Mouse (Mus musculus): ENCODE results near the gene Tmem53. TPM values are rescaled to one million over a fixed set of nuclear protein-coding genes. Genes with fewer than 3 reads are reported as not detected.

Tmem53 gene
- 3.1 and 4.9 TPM in 2 replicates for polyA plus RNA-seq (2014; fragmentation: Nextera tagmentation; extraction: Ambion mirVana)

DNA sequence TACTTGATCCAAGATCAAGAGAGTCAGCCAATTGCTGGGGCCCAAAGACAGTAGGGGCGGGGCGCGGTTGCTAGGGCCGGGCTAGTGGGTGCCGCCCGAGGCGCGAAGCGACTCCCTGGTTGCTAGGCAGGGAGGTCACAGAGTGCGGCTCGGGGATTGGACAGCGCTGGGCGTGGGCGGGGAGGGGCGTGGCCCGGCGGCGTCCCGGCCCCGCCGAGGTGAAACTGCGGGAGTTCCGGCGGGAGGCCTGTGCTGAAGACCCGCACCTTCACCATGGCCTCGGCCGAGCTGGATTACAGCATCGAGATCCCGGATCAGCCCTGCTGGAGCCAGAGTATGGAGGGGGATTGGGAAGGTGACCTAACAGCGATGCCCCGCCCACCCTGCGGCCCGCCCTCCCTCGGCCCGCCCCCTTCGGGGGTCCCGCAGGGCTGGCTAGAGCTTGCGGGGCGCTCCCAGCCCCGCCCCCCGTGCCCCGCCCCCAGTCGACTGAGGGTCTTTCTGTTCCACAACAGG, at the start of gene Tmem53, which contains the start of gene Armh1:
Gene Tmem53 (plus strand): TSS at position 151 of the 516 bp plus-strand sequence.
Gene Armh1 (minus strand): TSS at position 325 of the 516 bp plus-strand sequence.
- Histone ChIP-seq H3K4me1 (replicated peaks; ENCODE audit: control insufficient read depth, insufficient read depth, low read length) (peaks cover 7% of the 10 kb centered on the region; the same call in 1 of the 2 replicates), H3K36me3 (ENCODE audit: control insufficient read depth, insufficient read depth, low read length) (no peaks in the 10 kb centered on the region), H3K9me3 (ENCODE audit: control insufficient read depth, low read length) (no peaks in the 10 kb centered on the region), H3K4me2 (peak within 1 kb of the TSS; percentile 78), H3K27me3 (replicated peaks; ENCODE audit: control insufficient read depth, insufficient read depth, low read length) (no peaks in the 10 kb centered on the region), H3K9ac (ENCODE audit: low read depth, low read length) (peak within 1 kb of the TSS; percentile 62), H3K4me3 (ENCODE audit: low read depth, low read length) (peak within 1 kb of the TSS; percentile 67), H3K27ac (ENCODE audit: low read depth, low read length) (peak within 1 kb of the TSS; percentile 21; the same call in 1 of the 2 replicates)
- peak; percentile 100 for ATAC-seq (replicated peaks; ENCODE audit: low FRiP score)
- DNase-seq (ENCODE audit: low spot score): peak; percentile 95
- under 1% methylated on average over 40 of the region's 43 CpGs for WGBS

DNA sequence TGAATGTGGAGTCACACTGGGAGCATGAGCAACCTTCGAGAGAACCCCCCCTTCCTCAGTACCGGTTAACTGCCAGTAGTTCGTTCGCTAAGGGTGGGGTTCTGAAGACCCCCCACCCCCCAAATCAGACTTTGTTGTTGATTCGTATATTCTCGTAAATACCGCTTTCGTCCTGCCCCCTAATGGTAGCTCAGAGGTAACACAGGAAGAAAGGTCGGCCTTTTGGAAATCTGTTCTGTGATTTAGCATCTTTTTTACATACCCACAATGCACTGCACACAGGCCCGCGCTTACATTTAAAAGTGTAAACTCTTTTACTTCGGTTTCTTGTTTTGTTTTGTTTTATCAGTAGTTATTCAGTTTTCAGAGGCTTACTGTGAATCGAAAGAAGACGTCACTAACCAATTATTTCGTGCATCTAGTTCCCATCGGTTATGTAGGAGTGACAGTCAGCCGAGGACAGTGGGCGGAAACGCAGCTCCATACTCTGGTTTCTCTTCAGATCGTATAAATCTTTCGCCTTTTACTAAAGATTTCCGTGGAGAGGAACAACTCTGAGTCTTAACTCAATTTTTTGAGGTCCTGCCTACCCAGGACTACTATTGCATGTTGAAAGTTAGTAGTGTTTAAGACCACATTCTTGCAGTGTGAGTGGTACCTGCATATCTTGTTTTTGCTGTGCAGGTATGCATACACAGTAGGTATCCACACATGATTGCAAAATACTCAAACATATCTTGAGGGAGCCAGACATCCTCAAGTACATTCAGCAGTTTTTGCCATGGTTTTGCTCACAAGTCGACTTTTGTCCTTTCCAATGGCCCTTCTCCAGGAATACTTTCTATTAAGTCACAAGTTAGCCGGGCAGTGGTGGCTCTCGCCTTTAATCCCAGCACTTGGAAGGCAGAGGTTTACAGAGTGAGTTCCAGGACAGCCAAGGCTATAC, 49.4 kb upstream of the Tmem53 start:
- no peak overlapping the region for H3K9ac ChIP-seq (ENCODE audit: low read depth, low read length)
- H3K4me1 ChIP-seq (replicated peaks; ENCODE audit: control insufficient read depth, insufficient read depth, low read length): no peaks in the 10 kb centered on the region
- H3K27me3 ChIP-seq (replicated peaks; ENCODE audit: control insufficient read depth, insufficient read depth, low read length): no peaks in the 10 kb centered on the region
- H3K4me2 ChIP-seq: peak overlapping the region; percentile 60
- H3K27ac ChIP-seq (ENCODE audit: low read depth, low read length): 0 out of 2 replicates have a peak overlapping the region, but pooled peaks have one; percentile 17
- H3K36me3 ChIP-seq (ENCODE audit: control insufficient read depth, insufficient read depth, low read length): no peaks in the 10 kb centered on the region
- no peaks in the 10 kb centered on the region for H3K9me3 ChIP-seq (ENCODE audit: control insufficient read depth, low read length)
- under 1% methylated on average over 25 of the region's 25 CpGs for WGBS
- DNase-seq (ENCODE audit: low spot score) (peak; percentile 42), ATAC-seq (replicated peaks; ENCODE audit: low FRiP score) (peak; percentile 97)
- H3K4me3 ChIP-seq (ENCODE audit: low read depth, low read length): peak overlapping the region; percentile 30

- 0 out of 2 replicates have a peak overlapping the region, but pooled peaks have one; percentile 17 for H3K27ac ChIP-seq (ENCODE audit: low read depth, low read length)
- no peaks in the 10 kb centered on the region for H3K27me3 ChIP-seq (replicated peaks; ENCODE audit: control insufficient read depth, insufficient read depth, low read length)
- no peaks in the 10 kb centered on the region for H3K4me1 ChIP-seq (replicated peaks; ENCODE audit: control insufficient read depth, insufficient read depth, low read length)
- H3K4me2 ChIP-seq: no peak overlapping the region
- H3K9ac ChIP-seq (ENCODE audit: low read depth, low read length): no peak overlapping the region
- WGBS: 59% methylated on average over 4 of the region's 4 CpGs
- ATAC-seq (replicated peaks; ENCODE audit: low FRiP score) (no peak; the same call in 1 of the 2 replicates), DNase-seq (ENCODE audit: low spot score) (no peak)
- H3K9me3 ChIP-seq (ENCODE audit: control insufficient read depth, low read length): no peaks in the 10 kb centered on the region
- H3K4me3 ChIP-seq (ENCODE audit: low read depth, low read length): no peak overlapping the region
- no peaks in the 10 kb centered on the region for H3K36me3 ChIP-seq (ENCODE audit: control insufficient read depth, insufficient read depth, low read length)
These were observed 48.8 kb upstream of the Tmem53 start for GRCm38 (mm10) chr4:117202992-117203354.

- Histone ChIP-seq H3K9me3 (ENCODE audit: control insufficient read depth, low read length) (no peaks in the 10 kb centered on the region), H3K4me1 (replicated peaks; ENCODE audit: control insufficient read depth, insufficient read depth, low read length) (no peaks in the 10 kb centered on the region), H3K9ac (ENCODE audit: low read depth, low read length) (no peak overlapping the region), H3K4me3 (ENCODE audit: low read depth, low read length) (no peak overlapping the region), H3K36me3 (ENCODE audit: control insufficient read depth, insufficient read depth, low read length) (no peaks in the 10 kb centered on the region), H3K27ac (ENCODE audit: low read depth, low read length) (no peak overlapping the region), H3K27me3 (replicated peaks; ENCODE audit: control insufficient read depth, insufficient read depth, low read length) (no peaks in the 10 kb centered on the region), H3K4me2 (no peak overlapping the region)
- ATAC-seq (replicated peaks; ENCODE audit: low FRiP score) (no peak), DNase-seq (ENCODE audit: low spot score) (no peak)
- WGBS: 77% methylated on average over 6 of the region's 6 CpGs
These were observed 42.2 kb upstream of the Tmem53 start for GRCm38 (mm10) chr4:117209592-117209991.

GRCm38 (mm10) chr4:117210147-117211074, 41.3 kb upstream of the Tmem53 start:
- peak; percentile 77 for DNase-seq (ENCODE audit: low spot score)
- no peak overlapping the region for H3K27ac ChIP-seq (ENCODE audit: low read depth, low read length)
- H3K36me3 ChIP-seq (ENCODE audit: control insufficient read depth, insufficient read depth, low read length): no peaks in the 10 kb centered on the region
- WGBS: 4% methylated on average over 20 of the region's 20 CpGs
- no peak overlapping the region for H3K4me2 ChIP-seq
- H3K9ac ChIP-seq (ENCODE audit: low read depth, low read length): no peak overlapping the region
- no peaks in the 10 kb centered on the region for H3K27me3 ChIP-seq (replicated peaks; ENCODE audit: control insufficient read depth, insufficient read depth, low read length)
- H3K4me3 ChIP-seq (ENCODE audit: low read depth, low read length): no peak overlapping the region
- no peaks in the 10 kb centered on the region for H3K9me3 ChIP-seq (ENCODE audit: control insufficient read depth, low read length)
- ATAC-seq (replicated peaks; ENCODE audit: low FRiP score): peak; percentile 85
- H3K4me1 ChIP-seq (replicated peaks; ENCODE audit: control insufficient read depth, insufficient read depth, low read length): no peaks in the 10 kb centered on the region

DNA sequence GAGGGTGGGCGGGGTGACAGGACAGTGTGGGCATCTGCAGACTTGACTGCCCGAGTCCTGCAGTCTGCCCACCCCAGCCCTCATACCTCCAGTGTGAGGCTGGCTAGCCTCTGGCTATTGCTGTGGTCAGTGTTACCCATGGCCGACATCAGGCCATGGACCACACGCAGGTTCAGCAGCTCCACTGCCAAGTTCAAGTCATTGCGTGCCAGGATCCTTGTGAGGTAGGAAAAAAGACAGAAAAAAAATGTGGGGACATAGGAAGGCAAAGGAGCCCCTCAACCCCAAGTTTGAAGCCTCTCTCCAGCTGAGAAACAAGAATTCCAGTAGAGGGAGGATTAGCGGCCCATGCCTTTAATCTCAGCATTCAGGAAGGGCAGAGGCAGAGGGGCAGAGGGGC, 37.5 kb upstream of the Tmem53 start:
- Histone ChIP-seq H3K4me3 (ENCODE audit: low read depth, low read length) (no peak overlapping the region), H3K9ac (ENCODE audit: low read depth, low read length) (no peak overlapping the region), H3K36me3 (ENCODE audit: control insufficient read depth, insufficient read depth, low read length) (no peaks in the 10 kb centered on the region), H3K27me3 (replicated peaks; ENCODE audit: control insufficient read depth, insufficient read depth, low read length) (no peaks in the 10 kb centered on the region), H3K9me3 (ENCODE audit: control insufficient read depth, low read length) (no peaks in the 10 kb centered on the region), H3K4me1 (replicated peaks; ENCODE audit: control insufficient read depth, insufficient read depth, low read length) (no peaks in the 10 kb centered on the region), H3K4me2 (no peak overlapping the region), H3K27ac (ENCODE audit: low read depth, low read length) (no peak overlapping the region)
- DNase-seq (ENCODE audit: low spot score) (no peak), ATAC-seq (replicated peaks; ENCODE audit: low FRiP score) (no peak)
- 84% methylated on average over 6 of the region's 6 CpGs for WGBS

- Histone ChIP-seq H3K4me2 (no peak overlapping the region), H3K27me3 (replicated peaks; ENCODE audit: control insufficient read depth, insufficient read depth, low read length) (no peaks in the 10 kb centered on the region), H3K9ac (ENCODE audit: low read depth, low read length) (no peak overlapping the region), H3K27ac (ENCODE audit: low read depth, low read length) (no peak overlapping the region), H3K4me1 (replicated peaks; ENCODE audit: control insufficient read depth, insufficient read depth, low read length) (no peaks in the 10 kb centered on the region), H3K36me3 (ENCODE audit: control insufficient read depth, insufficient read depth, low read length) (no peaks in the 10 kb centered on the region), H3K4me3 (ENCODE audit: low read depth, low read length) (no peak overlapping the region), H3K9me3 (ENCODE audit: control insufficient read depth, low read length) (no peaks in the 10 kb centered on the region)
- DNase-seq (ENCODE audit: low spot score) (no peak), ATAC-seq (replicated peaks; ENCODE audit: low FRiP score) (no peak)
- 72% methylated on average over 5 of the region's 5 CpGs for WGBS
These were observed 34.7 kb upstream of the Tmem53 start for GRCm38 (mm10) chr4:117217029-117217428.

- H3K27me3 ChIP-seq (replicated peaks; ENCODE audit: control insufficient read depth, insufficient read depth, low read length): no peaks in the 10 kb centered on the region
- H3K4me1 ChIP-seq (replicated peaks; ENCODE audit: control insufficient read depth, insufficient read depth, low read length): no peaks in the 10 kb centered on the region
- DNase-seq (ENCODE audit: low spot score) (peak; percentile 45), ATAC-seq (replicated peaks; ENCODE audit: low FRiP score) (no peak)
- H3K9me3 ChIP-seq (ENCODE audit: control insufficient read depth, low read length): no peaks in the 10 kb centered on the region
- H3K4me3 ChIP-seq (ENCODE audit: low read depth, low read length): no peak overlapping the region
- 27% methylated on average over 10 of the region's 10 CpGs for WGBS
- no peaks in the 10 kb centered on the region for H3K36me3 ChIP-seq (ENCODE audit: control insufficient read depth, insufficient read depth, low read length)
- H3K27ac ChIP-seq (ENCODE audit: low read depth, low read length): no peak overlapping the region
- H3K9ac ChIP-seq (ENCODE audit: low read depth, low read length): no peak overlapping the region
- no peak overlapping the region for H3K4me2 ChIP-seq
These were observed 33.1 kb upstream of the Tmem53 start for GRCm38 (mm10) chr4:117218517-117219219.

All from liver, embryonic 11.5 days (tissue).